Mouse (Mus musculus): ENCODE measurements around the gene Swi5. TPM values are rescaled to one million over a fixed set of nuclear protein-coding genes. Genes with fewer than 3 reads are reported as not detected.

Swi5 gene
- polyA plus RNA-seq, 1 experiment from 2014 or later = 369 TPM

DNA sequence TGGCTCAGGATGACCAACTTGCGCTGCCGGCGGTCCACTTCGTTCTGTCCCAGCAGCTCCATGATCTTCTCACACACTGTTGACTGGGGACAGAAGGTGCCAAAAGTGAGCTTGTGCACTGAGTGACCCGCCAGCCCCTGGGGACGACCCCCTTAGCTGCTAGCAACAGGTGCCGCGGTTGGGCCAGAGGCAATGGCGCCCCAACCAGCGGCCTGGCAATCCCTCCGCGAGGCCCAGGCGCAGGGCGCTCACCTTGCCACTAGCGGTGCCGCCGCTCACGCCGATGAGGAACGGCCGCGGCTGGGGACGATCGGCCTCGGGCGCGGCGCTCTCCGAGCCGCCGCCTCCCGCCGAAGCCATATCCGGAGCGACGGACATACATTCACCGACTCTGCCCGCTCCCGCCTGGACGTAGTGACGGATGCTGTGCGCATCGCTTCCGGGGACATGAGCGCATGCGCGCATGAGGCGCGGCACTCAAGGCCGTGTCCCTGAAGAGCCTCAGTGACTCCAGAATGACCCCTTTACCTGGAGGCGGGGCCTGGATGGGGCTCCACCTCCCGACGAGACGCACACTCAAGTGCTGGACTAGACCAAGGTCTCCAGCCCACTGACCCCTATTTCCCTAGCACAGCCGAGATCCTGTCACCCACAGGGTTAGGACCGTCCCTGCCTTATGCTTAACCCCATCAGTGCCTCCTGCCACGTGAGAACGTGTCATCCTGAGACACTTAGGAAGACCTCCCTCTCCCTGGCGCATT is 28.0 kb downstream of the Swi5 start, which contains the start of gene Uck1:
TSS of gene Uck1 (minus strand) at position 503 of the 761 bp plus-strand sequence.
- peak; percentile 90 for DNase-seq (ENCODE audit: low spot score)
- 2% methylated on average over 59 of the region's 59 CpGs for WGBS
- ATAC-seq (replicated peaks; ENCODE audit: low FRiP score) = peak; percentile 97
- Histone ChIP-seq H3K36me3 (ENCODE audit: control insufficient read depth, insufficient read depth, low read length) (peaks cover 19% of the 10 kb centered on the region), H3K27ac (ENCODE audit: low read depth, low read length) (peak within 1 kb of the TSS; percentile 63), H3K4me1 (replicated peaks; ENCODE audit: control insufficient read depth, insufficient read depth, low read length) (peaks cover 14% of the 10 kb centered on the region), H3K4me3 (ENCODE audit: low read depth, low read length) (peak within 1 kb of the TSS; percentile 92), H3K27me3 (replicated peaks; ENCODE audit: control insufficient read depth, insufficient read depth, low read length) (no peaks in the 10 kb centered on the region), H3K4me2 (peak within 1 kb of the TSS; percentile 91), H3K9ac (ENCODE audit: low read depth, low read length) (peak within 1 kb of the TSS; percentile 89), H3K9me3 (ENCODE audit: control insufficient read depth, low read length) (no peaks in the 10 kb centered on the region)

DNA sequence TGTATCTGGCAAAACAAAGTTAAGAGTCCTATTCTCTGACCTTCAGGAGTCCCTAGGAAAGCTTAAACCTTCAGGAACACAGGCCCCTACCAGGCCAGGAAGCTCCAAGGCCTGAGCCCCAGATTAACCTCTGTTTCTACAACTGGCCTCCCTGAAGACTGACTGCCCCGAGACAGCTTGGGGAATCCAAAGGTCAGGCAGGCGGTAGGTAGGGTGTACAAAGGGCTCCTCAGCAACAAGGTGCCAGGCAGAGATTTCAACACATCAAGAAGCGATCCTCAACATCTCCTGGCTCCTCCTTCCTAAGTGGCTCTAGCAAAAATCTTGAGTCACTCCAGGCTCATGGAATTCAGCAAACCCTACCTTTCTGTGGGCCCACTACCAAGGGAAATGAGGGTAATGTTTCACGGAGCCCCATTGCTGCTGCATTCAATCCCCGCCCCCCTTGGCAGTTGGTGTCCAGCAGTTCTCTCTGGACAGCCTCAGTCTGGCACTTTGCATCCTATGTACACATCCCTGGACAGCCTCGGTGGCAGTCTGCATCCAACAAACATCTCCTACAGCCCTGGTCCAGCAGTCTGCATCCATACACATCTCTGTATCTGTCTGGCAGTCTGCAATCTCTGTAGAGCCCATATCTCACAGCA is 28.9 kb downstream of the Swi5 start:
- Histone ChIP-seq H3K4me3 (ENCODE audit: low read depth, low read length) (peak overlapping the region; percentile 92), H3K27me3 (replicated peaks; ENCODE audit: control insufficient read depth, insufficient read depth, low read length) (no peaks in the 10 kb centered on the region), H3K36me3 (ENCODE audit: control insufficient read depth, insufficient read depth, low read length) (peaks cover 23% of the 10 kb centered on the region), H3K27ac (ENCODE audit: low read depth, low read length) (peak overlapping the region; percentile 63), H3K4me1 (replicated peaks; ENCODE audit: control insufficient read depth, insufficient read depth, low read length) (peaks cover 14% of the 10 kb centered on the region), H3K9me3 (ENCODE audit: control insufficient read depth, low read length) (no peaks in the 10 kb centered on the region), H3K4me2 (peak overlapping the region; percentile 91), H3K9ac (ENCODE audit: low read depth, low read length) (peak overlapping the region; percentile 89)
- DNase-seq (ENCODE audit: low spot score) (no peak), ATAC-seq (replicated peaks; ENCODE audit: low FRiP score) (no peak)
- WGBS = 54% methylated on average over 6 of the region's 6 CpGs

DNA sequence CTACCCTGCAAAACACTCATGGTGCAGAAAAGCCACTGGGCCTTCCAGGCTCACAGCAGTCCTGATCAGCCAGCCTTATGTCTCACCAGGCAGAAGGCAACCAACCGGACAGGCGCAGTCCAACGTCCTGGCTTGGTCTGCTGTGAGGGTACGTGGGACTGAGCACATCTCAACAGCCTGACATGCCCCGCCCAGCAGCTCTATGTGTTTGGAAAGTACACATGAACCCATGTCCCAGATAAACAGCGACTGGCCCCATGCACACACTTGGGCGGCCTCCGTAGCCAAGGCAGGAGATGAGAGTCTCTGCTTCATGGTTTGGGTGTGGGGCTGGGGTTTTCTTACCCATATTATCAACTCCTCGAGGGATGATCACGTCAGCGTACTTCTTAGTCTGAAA is 31.6 kb downstream of the Swi5 start:
- Histone ChIP-seq H3K27me3 (replicated peaks; ENCODE audit: control insufficient read depth, insufficient read depth, low read length) (no peaks in the 10 kb centered on the region), H3K4me2 (no peak overlapping the region), H3K9ac (ENCODE audit: low read depth, low read length) (no peak overlapping the region), H3K36me3 (ENCODE audit: control insufficient read depth, insufficient read depth, low read length) (peaks cover 43% of the 10 kb centered on the region), H3K4me3 (ENCODE audit: low read depth, low read length) (no peak overlapping the region), H3K4me1 (replicated peaks; ENCODE audit: control insufficient read depth, insufficient read depth, low read length) (peaks cover 14% of the 10 kb centered on the region), H3K9me3 (ENCODE audit: control insufficient read depth, low read length) (no peaks in the 10 kb centered on the region), H3K27ac (ENCODE audit: low read depth, low read length) (no peak overlapping the region)
- ATAC-seq (replicated peaks; ENCODE audit: low FRiP score) (no peak), DNase-seq (ENCODE audit: low spot score) (no peak)
- 87% methylated on average over 11 of the region's 11 CpGs for WGBS

DNA sequence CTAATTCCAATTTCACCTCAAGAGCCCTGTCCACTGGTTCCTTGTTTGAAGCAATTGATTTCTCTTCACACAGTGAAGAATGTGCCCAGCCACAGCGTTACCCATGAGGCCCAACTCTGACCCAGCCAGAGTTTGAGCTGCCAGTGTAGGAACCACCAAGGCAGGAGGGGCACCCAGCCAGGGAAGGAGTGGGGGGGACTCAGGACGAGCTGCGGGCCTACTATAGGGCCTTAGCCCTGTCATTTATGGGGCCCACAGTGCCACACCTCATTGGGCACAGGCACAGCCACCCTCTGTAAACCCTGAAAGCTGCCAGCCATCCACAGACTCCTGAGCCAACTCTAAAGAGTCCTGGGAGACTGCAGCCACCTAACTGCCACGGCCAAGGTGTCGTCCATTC is 33.3 kb downstream of the Swi5 start:
- WGBS = 84% methylated on average over 5 of the region's 5 CpGs
- Histone ChIP-seq H3K27ac (ENCODE audit: low read depth, low read length) (no peak overlapping the region), H3K9me3 (ENCODE audit: control insufficient read depth, low read length) (no peaks in the 10 kb centered on the region), H3K4me2 (no peak overlapping the region), H3K4me3 (ENCODE audit: low read depth, low read length) (no peak overlapping the region), H3K27me3 (replicated peaks; ENCODE audit: control insufficient read depth, insufficient read depth, low read length) (no peaks in the 10 kb centered on the region), H3K36me3 (ENCODE audit: control insufficient read depth, insufficient read depth, low read length) (peaks cover 55% of the 10 kb centered on the region), H3K4me1 (replicated peaks; ENCODE audit: control insufficient read depth, insufficient read depth, low read length) (peaks cover 9% of the 10 kb centered on the region), H3K9ac (ENCODE audit: low read depth, low read length) (no peak overlapping the region)
- no peak for DNase-seq (ENCODE audit: low spot score)
- no peak for ATAC-seq (replicated peaks; ENCODE audit: low FRiP score)

DNA sequence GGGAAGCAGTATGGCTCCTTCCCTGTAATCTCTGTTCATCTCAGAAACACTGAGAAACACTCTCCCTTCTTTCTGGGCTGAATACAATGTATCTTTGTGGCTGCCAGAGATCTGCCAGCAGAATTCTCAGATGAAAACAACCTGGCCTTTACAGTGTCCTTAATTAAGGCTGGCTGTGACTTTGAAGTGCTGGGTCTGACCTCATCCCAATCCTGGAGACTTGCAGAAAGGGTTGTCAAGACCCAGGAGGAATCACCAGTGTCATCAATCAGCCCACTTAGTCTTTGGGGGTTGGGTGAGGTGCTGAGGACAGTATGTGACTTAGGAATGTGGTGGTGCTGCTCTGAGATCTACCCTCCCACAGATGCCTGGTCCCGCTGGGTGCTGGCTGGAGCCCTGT is 34.5 kb downstream of the Swi5 start:
- Histone ChIP-seq H3K27ac (ENCODE audit: low read depth, low read length) (no peak overlapping the region), H3K9ac (ENCODE audit: low read depth, low read length) (no peak overlapping the region), H3K4me1 (replicated peaks; ENCODE audit: control insufficient read depth, insufficient read depth, low read length) (no peaks in the 10 kb centered on the region), H3K27me3 (replicated peaks; ENCODE audit: control insufficient read depth, insufficient read depth, low read length) (no peaks in the 10 kb centered on the region), H3K36me3 (ENCODE audit: control insufficient read depth, insufficient read depth, low read length) (peaks cover 60% of the 10 kb centered on the region), H3K4me2 (no peak overlapping the region), H3K9me3 (ENCODE audit: control insufficient read depth, low read length) (no peaks in the 10 kb centered on the region), H3K4me3 (ENCODE audit: low read depth, low read length) (no peak overlapping the region)
- WGBS = 62% methylated on average over 1 of the region's 1 CpGs
- no peak for ATAC-seq (replicated peaks; ENCODE audit: low FRiP score)
- no peak for DNase-seq (ENCODE audit: low spot score)

DNA sequence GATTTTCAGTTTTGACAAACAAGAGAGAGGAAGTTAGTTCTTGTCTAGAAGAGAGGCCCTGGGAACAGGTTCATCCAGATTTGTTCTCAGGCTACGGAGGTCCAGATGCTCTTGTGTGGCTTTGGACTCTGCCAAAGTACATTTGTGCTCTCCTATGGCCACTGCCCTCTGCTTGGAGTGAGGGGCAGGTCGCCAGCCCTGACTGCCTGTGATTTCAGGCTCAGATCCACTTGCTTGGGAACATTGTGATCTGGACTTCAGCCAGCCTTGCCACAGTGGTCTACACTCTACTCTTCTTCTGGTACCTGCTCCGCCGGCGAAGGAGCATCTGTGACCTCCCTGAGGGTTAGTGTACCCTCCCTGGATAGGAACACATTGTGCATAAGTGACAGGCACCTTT is 35.2 kb downstream of the Swi5 start:
- no peak for ATAC-seq (replicated peaks; ENCODE audit: low FRiP score)
- Histone ChIP-seq H3K4me3 (ENCODE audit: low read depth, low read length) (no peak overlapping the region), H3K9me3 (ENCODE audit: control insufficient read depth, low read length) (no peaks in the 10 kb centered on the region), H3K9ac (ENCODE audit: low read depth, low read length) (no peak overlapping the region), H3K36me3 (ENCODE audit: control insufficient read depth, insufficient read depth, low read length) (peaks cover 56% of the 10 kb centered on the region), H3K4me1 (replicated peaks; ENCODE audit: control insufficient read depth, insufficient read depth, low read length) (no peaks in the 10 kb centered on the region), H3K4me2 (no peak overlapping the region), H3K27me3 (replicated peaks; ENCODE audit: control insufficient read depth, insufficient read depth, low read length) (no peaks in the 10 kb centered on the region), H3K27ac (ENCODE audit: low read depth, low read length) (no peak overlapping the region)
- DNase-seq (ENCODE audit: low spot score) = no peak
- 89% methylated on average over 5 of the region's 5 CpGs for WGBS

DNA sequence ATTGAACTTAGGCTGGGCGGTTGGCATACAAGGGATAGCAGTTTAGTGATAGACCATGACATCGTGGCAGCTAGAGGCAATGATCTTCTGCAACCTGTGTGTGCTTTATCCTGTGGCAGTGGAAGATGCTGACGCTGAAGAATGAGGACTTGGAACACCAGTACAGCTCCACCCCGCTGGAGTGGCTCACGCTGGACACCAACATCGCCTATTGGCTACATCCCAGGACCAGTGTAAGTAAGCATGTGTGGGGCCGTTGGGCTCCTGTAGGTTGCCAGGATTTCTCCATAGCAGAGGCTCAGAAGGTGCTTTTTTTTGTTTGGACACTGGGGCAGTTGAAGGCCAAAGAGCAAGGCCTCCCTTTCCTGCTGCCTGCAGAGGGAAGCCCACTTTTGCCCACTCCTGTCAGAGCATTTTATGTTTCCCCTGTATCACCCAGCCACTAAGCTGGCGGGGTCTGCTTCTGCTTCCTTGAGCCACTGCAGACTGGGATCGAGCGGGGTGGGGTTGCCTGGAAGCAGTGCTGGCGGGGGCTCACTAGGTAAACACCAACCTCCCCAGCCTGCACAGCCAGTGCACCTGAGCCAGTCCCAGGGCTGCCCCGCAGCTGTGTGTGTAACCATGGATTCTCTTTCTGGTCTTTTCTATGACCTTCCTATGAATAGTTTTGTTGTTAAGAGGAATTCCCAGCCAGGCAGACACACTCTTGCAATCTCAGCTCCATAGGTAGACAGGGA is 35.9 kb downstream of the Swi5 start:
- peaks cover 49% of the 10 kb centered on the region for H3K36me3 ChIP-seq (ENCODE audit: control insufficient read depth, insufficient read depth, low read length)
- H3K4me1 ChIP-seq (replicated peaks; ENCODE audit: control insufficient read depth, insufficient read depth, low read length) = no peaks in the 10 kb centered on the region
- ATAC-seq (replicated peaks; ENCODE audit: low FRiP score) (no peak), DNase-seq (ENCODE audit: low spot score) (no peak)
- H3K27me3 ChIP-seq (replicated peaks; ENCODE audit: control insufficient read depth, insufficient read depth, low read length) = no peaks in the 10 kb centered on the region
- no peak overlapping the region for H3K4me2 ChIP-seq
- no peak overlapping the region; the same call in 1 of the 2 replicates for H3K27ac ChIP-seq (ENCODE audit: low read depth, low read length)
- H3K9me3 ChIP-seq (ENCODE audit: control insufficient read depth, low read length) = no peaks in the 10 kb centered on the region
- H3K4me3 ChIP-seq (ENCODE audit: low read depth, low read length) = no peak overlapping the region
- WGBS = 86% methylated on average over 12 of the region's 12 CpGs
- H3K9ac ChIP-seq (ENCODE audit: low read depth, low read length) = no peak overlapping the region

DNA sequence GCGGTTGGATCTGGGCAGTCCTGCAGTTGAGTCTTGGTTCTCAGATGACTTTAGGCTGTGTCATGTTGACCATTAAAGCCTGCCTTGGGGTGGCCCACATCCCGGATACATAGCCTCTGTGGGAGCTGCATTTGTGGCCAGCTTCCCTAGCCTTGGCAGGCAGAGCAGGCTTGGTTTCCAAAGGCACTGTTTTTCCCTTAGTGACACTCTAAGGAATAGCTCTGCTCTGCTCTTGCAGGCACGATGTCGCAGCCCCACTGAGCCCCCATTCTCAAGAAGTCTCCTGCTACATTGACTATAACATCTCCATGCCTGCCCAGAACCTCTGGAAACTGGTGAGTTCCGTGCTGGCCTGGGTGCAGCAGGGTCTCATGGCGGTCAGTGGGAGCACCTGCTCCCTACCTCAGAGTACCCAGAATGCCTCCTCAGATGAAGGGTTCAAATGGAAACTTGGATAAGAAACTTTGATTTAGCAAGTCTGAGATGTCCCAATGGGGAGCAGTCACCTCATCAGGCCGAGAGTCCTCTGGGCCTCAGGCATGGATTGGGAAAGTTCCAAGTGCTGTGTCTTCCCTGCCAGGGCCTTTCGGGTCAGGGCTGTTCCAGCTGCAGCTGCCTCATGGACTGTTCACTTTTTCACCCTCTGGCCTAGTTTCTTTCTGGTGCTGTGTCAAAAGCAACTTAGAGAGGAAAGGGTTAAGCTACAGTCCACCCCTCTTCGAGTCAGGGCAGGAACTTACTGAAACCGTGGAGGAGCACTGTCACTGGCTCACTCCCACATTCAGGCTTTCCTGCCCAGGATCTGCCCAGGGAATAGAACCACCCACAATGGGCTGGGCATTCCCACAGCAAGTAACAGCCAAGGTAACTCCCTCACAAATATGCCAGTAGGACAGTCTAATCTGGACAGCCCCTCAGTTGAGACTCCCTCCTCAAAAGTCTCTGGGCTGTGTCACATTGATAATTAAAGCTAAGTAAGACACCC is 39.2 kb downstream of the Swi5 start:
- H3K27ac ChIP-seq (ENCODE audit: low read depth, low read length) = no peak overlapping the region
- H3K36me3 ChIP-seq (ENCODE audit: control insufficient read depth, insufficient read depth, low read length) = peaks cover 42% of the 10 kb centered on the region
- no peak overlapping the region for H3K4me3 ChIP-seq (ENCODE audit: low read depth, low read length)
- WGBS = 80% methylated on average over 10 of the region's 10 CpGs
- DNase-seq (ENCODE audit: low spot score) (no peak), ATAC-seq (replicated peaks; ENCODE audit: low FRiP score) (no peak)
- H3K9ac ChIP-seq (ENCODE audit: low read depth, low read length) = no peak overlapping the region
- no peak overlapping the region for H3K4me2 ChIP-seq
- H3K27me3 ChIP-seq (replicated peaks; ENCODE audit: control insufficient read depth, insufficient read depth, low read length) = no peaks in the 10 kb centered on the region
- H3K9me3 ChIP-seq (ENCODE audit: control insufficient read depth, low read length) = no peaks in the 10 kb centered on the region
- H3K4me1 ChIP-seq (replicated peaks; ENCODE audit: control insufficient read depth, insufficient read depth, low read length) = no peaks in the 10 kb centered on the region
